Mouse (Mus musculus): ENCODE data around the gene Ugt1a1. TPM values are rescaled to one million over a fixed set of nuclear protein-coding genes. Genes with fewer than 3 reads are reported as not detected.

Ugt1a1 gene
- polyA plus RNA-seq, 1 experiment = not detected

GRCm38 (mm10) chr1:88257681-88258080, 45.9 kb downstream of the Ugt1a1 start:
- H3K27me3 ChIP-seq (ENCODE audit: control insufficient read depth, insufficient read depth, insufficient read length) = no peaks in the 10 kb centered on the region
- peaks cover 2% of the 10 kb centered on the region for H3K79me3 ChIP-seq (ENCODE audit: low read depth)
- peaks cover 17% of the 10 kb centered on the region for H3K36me3 ChIP-seq (ENCODE audit: control insufficient read depth, insufficient read depth)
- no peak for TF ChIP-seq USF1 (IDR thresholded peaks at IDR 0.05; ENCODE audit: low read depth)
- no peak for TF ChIP-seq CTCF (IDR thresholded peaks at IDR 0.05; ENCODE audit: control insufficient read depth, insufficient read depth, insufficient read length)
- TF ChIP-seq CEBPB (IDR thresholded peaks at IDR 0.05; ENCODE audit: low read depth) = no peak
- no peak for TF ChIP-seq MYOD1 (IDR thresholded peaks at IDR 0.05; ENCODE audit: control insufficient read depth, insufficient read length, low read depth)
- no peak for TF ChIP-seq MAX (IDR thresholded peaks at IDR 0.05)
- TF ChIP-seq MYOG (IDR thresholded peaks at IDR 0.05; ENCODE audit: control insufficient read depth, extremely low read depth, insufficient read length) = no peak
- no peak for TF ChIP-seq FOSL1 (IDR thresholded peaks at IDR 0.05; ENCODE audit: insufficient read depth, low read length, poor library complexity, severe bottlenecking)
- H3K79me2 ChIP-seq (ENCODE audit: control insufficient read depth, insufficient read depth) = peaks cover 8% of the 10 kb centered on the region
- H3K4me3 ChIP-seq (ENCODE audit: insufficient read depth, poor library complexity, severe bottlenecking) = no peak overlapping the region
- H3ac ChIP-seq (ENCODE audit: control insufficient read depth, insufficient read length, low read depth) = no peak overlapping the region

DNA sequence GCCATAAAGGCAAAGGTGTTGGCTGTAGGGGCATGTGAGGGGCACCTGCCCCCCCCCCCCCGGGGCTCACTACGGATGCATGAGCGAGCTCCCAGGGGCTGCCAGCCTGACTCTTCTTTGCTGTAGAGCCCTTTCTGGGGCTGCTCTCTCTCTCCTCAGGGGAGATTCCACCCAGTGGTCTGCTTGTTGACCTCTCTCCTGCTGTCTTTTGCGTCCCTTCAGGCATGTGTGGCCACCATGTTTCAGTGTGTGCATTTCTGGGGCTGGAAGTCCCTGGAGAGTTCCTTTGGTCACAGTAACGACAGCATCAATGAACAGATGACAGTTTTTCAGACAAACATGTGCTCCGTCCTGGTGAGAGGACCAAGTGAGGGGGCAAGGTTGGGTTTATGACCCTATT, 46.6 kb downstream of the Ugt1a1 start:
- Histone ChIP-seq H3K27me3 (ENCODE audit: control insufficient read depth, insufficient read depth, insufficient read length) (no peaks in the 10 kb centered on the region), H3ac (ENCODE audit: control insufficient read depth, insufficient read length, low read depth) (no peak overlapping the region), H3K79me2 (ENCODE audit: control insufficient read depth, insufficient read depth) (peaks cover 14% of the 10 kb centered on the region), H3K36me3 (ENCODE audit: control insufficient read depth, insufficient read depth) (peaks cover 24% of the 10 kb centered on the region), H3K79me3 (ENCODE audit: low read depth) (peaks cover 2% of the 10 kb centered on the region), H3K4me3 (ENCODE audit: insufficient read depth, poor library complexity, severe bottlenecking) (no peak overlapping the region)
- TF ChIP-seq CEBPB (IDR thresholded peaks at IDR 0.05; ENCODE audit: low read depth) (no peak), MYOD1 (IDR thresholded peaks at IDR 0.05; ENCODE audit: control insufficient read depth, insufficient read length, low read depth) (no peak), MAX (IDR thresholded peaks at IDR 0.05) (no peak), FOSL1 (IDR thresholded peaks at IDR 0.05; ENCODE audit: insufficient read depth, low read length, poor library complexity, severe bottlenecking) (no peak), MYOG (IDR thresholded peaks at IDR 0.05; ENCODE audit: control insufficient read depth, extremely low read depth, insufficient read length) (no peak), CTCF (IDR thresholded peaks at IDR 0.05; ENCODE audit: control insufficient read depth, insufficient read depth, insufficient read length) (no peak), USF1 (IDR thresholded peaks at IDR 0.05; ENCODE audit: low read depth) (no peak)

GRCm38 (mm10) chr1:88258881-88259642, 47.3 kb downstream of the Ugt1a1 start:
- H3K4me3 ChIP-seq (ENCODE audit: insufficient read depth, poor library complexity, severe bottlenecking) = no peak overlapping the region
- no peak for TF ChIP-seq CTCF (IDR thresholded peaks at IDR 0.05; ENCODE audit: control insufficient read depth, insufficient read depth, insufficient read length)
- no peak for TF ChIP-seq USF1 (IDR thresholded peaks at IDR 0.05; ENCODE audit: low read depth)
- TF ChIP-seq MYOG (IDR thresholded peaks at IDR 0.05; ENCODE audit: control insufficient read depth, extremely low read depth, insufficient read length) = no peak
- no peak for TF ChIP-seq MYOD1 (IDR thresholded peaks at IDR 0.05; ENCODE audit: control insufficient read depth, insufficient read length, low read depth)
- TF ChIP-seq CEBPB (IDR thresholded peaks at IDR 0.05; ENCODE audit: low read depth) = no peak
- no peak overlapping the region for H3ac ChIP-seq (ENCODE audit: control insufficient read depth, insufficient read length, low read depth)
- H3K79me3 ChIP-seq (ENCODE audit: low read depth) = peaks cover 2% of the 10 kb centered on the region
- no peaks in the 10 kb centered on the region for H3K27me3 ChIP-seq (ENCODE audit: control insufficient read depth, insufficient read depth, insufficient read length)
- H3K79me2 ChIP-seq (ENCODE audit: control insufficient read depth, insufficient read depth) = peaks cover 20% of the 10 kb centered on the region
- peaks cover 31% of the 10 kb centered on the region for H3K36me3 ChIP-seq (ENCODE audit: control insufficient read depth, insufficient read depth)

- Histone ChIP-seq H3K36me3 (ENCODE audit: control insufficient read depth, insufficient read depth) (peaks cover 37% of the 10 kb centered on the region), H3K79me3 (ENCODE audit: low read depth) (peaks cover 2% of the 10 kb centered on the region), H3K27me3 (ENCODE audit: control insufficient read depth, insufficient read depth, insufficient read length) (no peaks in the 10 kb centered on the region), H3K4me3 (ENCODE audit: insufficient read depth, poor library complexity, severe bottlenecking) (no peak overlapping the region), H3ac (ENCODE audit: control insufficient read depth, insufficient read length, low read depth) (no peak overlapping the region), H3K79me2 (ENCODE audit: control insufficient read depth, insufficient read depth) (peaks cover 26% of the 10 kb centered on the region)
- no peak for TF ChIP-seq FOSL1 (IDR thresholded peaks at IDR 0.05; ENCODE audit: insufficient read depth, low read length, poor library complexity, severe bottlenecking)
- TF ChIP-seq MAX (IDR thresholded peaks at IDR 0.05) = no peak
- no peak for TF ChIP-seq MYOG (IDR thresholded peaks at IDR 0.05; ENCODE audit: control insufficient read depth, extremely low read depth, insufficient read length)
- no peak for TF ChIP-seq CTCF (IDR thresholded peaks at IDR 0.05; ENCODE audit: control insufficient read depth, insufficient read depth, insufficient read length)
- TF ChIP-seq USF1 (IDR thresholded peaks at IDR 0.05; ENCODE audit: low read depth) = no peak
- TF ChIP-seq MYOD1 (IDR thresholded peaks at IDR 0.05; ENCODE audit: control insufficient read depth, insufficient read length, low read depth) = no peak
These were observed 47.9 kb downstream of the Ugt1a1 start for GRCm38 (mm10) chr1:88259643-88260024.

- Histone ChIP-seq H3K79me2 (ENCODE audit: control insufficient read depth, insufficient read depth) (peaks cover 31% of the 10 kb centered on the region), H3ac (ENCODE audit: control insufficient read depth, insufficient read length, low read depth) (no peak overlapping the region), H3K79me3 (ENCODE audit: low read depth) (peaks cover 2% of the 10 kb centered on the region), H3K4me3 (ENCODE audit: insufficient read depth, poor library complexity, severe bottlenecking) (no peak overlapping the region), H3K27me3 (ENCODE audit: control insufficient read depth, insufficient read depth, insufficient read length) (no peaks in the 10 kb centered on the region), H3K36me3 (ENCODE audit: control insufficient read depth, insufficient read depth) (peaks cover 42% of the 10 kb centered on the region)
- TF ChIP-seq USF1 (IDR thresholded peaks at IDR 0.05; ENCODE audit: low read depth) (no peak), MAX (IDR thresholded peaks at IDR 0.05) (no peak), MYOD1 (IDR thresholded peaks at IDR 0.05; ENCODE audit: control insufficient read depth, insufficient read length, low read depth) (no peak), CEBPB (IDR thresholded peaks at IDR 0.05; ENCODE audit: low read depth) (no peak), CTCF (IDR thresholded peaks at IDR 0.05; ENCODE audit: control insufficient read depth, insufficient read depth, insufficient read length) (no peak), MYOG (IDR thresholded peaks at IDR 0.05; ENCODE audit: control insufficient read depth, extremely low read depth, insufficient read length) (no peak), FOSL1 (IDR thresholded peaks at IDR 0.05; ENCODE audit: insufficient read depth, low read length, poor library complexity, severe bottlenecking) (no peak)
These were observed 48.4 kb downstream of the Ugt1a1 start for GRCm38 (mm10) chr1:88260114-88260513.
